Mouse (Mus musculus) ES-Bruce4 (cell line): ENCODE measurements at regions not wholly inside any gene's neighbourhood (a gene's known extent, or its start where the extent isn't known, plus 50 kb on each side); places are given as distances from the start of the nearest gene placed in this dataset.

ENCODE experiments used
- H3K27ac ChIP-seq: 2 replicates; pipeline ENCODE4 v1.5.1; 2012; ENCODE audit warnings: low read length, inconsistent platforms; ENCODE audit not compliant: insufficient read depth
- H3K27me3 ChIP-seq: 2 replicates; pipeline ENCODE4 v1.6.1; 2012; ENCODE audit warnings: mild to moderate bottlenecking, low read length, inconsistent platforms; ENCODE audit not compliant: control insufficient read depth, poor library complexity, insufficient read depth, severe bottlenecking
- H3K36me3 ChIP-seq: 2 replicates; pipeline ENCODE4 v1.6.1; 2012; ENCODE audit warnings: inconsistent platforms, mild to moderate bottlenecking, low read length, moderate library complexity; ENCODE audit not compliant: control insufficient read depth, poor library complexity, insufficient read depth, severe bottlenecking
- H3K4me1 ChIP-seq: one replicate; pipeline ENCODE4 v1.8.1; 2011; ENCODE audit warnings: low read length; ENCODE audit not compliant: control insufficient read depth, insufficient read depth
- H3K4me3 ChIP-seq: 2 replicates; pipeline ENCODE4 v1.5.1; 2011; ENCODE audit warnings: low read depth, mild to moderate bottlenecking, low read length
- H3K9ac ChIP-seq: 2 replicates; pipeline ENCODE4 v1.6.1; 2012; ENCODE audit warnings: low read depth, mild to moderate bottlenecking, inconsistent platforms; ENCODE audit not compliant: poor library complexity, severe bottlenecking
- H3K9me3 ChIP-seq: replicated peaks from 2 replicates; pipeline ENCODE4 v1.6.1; 2012; ENCODE audit warnings: mild to moderate bottlenecking, low read length, inconsistent platforms; ENCODE audit not compliant: control insufficient read depth, poor library complexity, insufficient read depth, severe bottlenecking
- CTCF ChIP-seq: IDR thresholded peaks from one replicate; pipeline ENCODE4 v1.8.1; 2011; ENCODE audit warnings: low read depth, low read length
- EP300 ChIP-seq: IDR thresholded peaks from 2 replicates; pipeline ENCODE4 v1.6.1; 2011; ENCODE audit warnings: low read depth, low read length; ENCODE audit not compliant: insufficient read depth
- POLR2A ChIP-seq: IDR thresholded peaks from one replicate; pipeline ENCODE4 v1.8.1; 2011; ENCODE audit warnings: low read length; ENCODE audit not compliant: insufficient read depth

DNA sequence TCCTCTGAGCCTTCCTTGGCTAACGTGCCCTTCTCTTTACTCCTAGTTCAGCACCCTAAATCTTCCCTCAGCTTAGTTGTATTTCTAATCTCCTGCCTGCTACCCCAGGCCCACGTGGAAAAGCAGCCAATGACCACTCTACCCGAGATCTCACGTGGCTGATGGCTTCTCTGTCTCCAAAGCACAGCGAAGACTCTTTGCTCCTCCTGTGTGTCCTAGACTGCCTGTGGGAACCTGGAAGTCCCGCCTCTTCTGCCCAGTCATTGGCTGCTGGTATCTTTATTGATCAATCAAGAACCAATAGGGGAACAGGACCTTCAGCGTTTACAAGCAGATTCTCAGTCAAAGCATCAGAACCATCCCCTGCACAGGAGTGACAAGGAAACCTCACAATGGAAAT, 54.8 kb downstream of the Gm19935 start:
- Histone ChIP-seq H3K36me3 (no peaks in the 10 kb centered on the region), H3K27ac (no peak overlapping the region), H3K9me3 (no peaks in the 10 kb centered on the region; the same call in 1 of the 2 replicates), H3K27me3 (no peaks in the 10 kb centered on the region), H3K4me3 (no peak overlapping the region), H3K4me1 (no peaks in the 10 kb centered on the region), H3K9ac (no peak overlapping the region)
- TF ChIP-seq CTCF (no peak), POLR2A (no peak), EP300 (no peak)

DNA sequence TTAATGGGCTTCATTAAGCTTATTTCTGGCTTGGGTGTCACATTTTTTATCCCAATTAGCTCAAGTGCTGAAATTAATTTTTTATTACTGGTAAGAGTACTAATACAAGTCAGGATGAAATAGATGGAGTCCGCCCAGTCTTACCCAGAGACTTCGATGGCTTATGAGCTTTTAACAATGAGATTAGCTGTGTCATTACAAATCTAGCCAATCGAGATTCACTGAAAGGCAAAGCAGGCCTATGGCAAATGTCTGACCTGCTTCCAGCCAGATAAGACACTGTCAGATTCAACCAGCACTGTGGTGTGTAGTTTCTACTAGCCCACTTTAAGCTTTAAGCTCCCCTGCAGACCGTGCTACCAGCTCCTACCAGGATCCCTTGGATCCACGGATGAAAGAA, 55.2 kb downstream of the Gm19935 start:
- TF ChIP-seq EP300: no peak
- no peak for TF ChIP-seq CTCF
- TF ChIP-seq POLR2A: no peak
- Histone ChIP-seq H3K9ac (no peak overlapping the region), H3K4me1 (no peaks in the 10 kb centered on the region), H3K36me3 (no peaks in the 10 kb centered on the region), H3K27me3 (no peaks in the 10 kb centered on the region), H3K4me3 (no peak overlapping the region), H3K9me3 (no peaks in the 10 kb centered on the region; the same call in 1 of the 2 replicates), H3K27ac (no peak overlapping the region)

DNA sequence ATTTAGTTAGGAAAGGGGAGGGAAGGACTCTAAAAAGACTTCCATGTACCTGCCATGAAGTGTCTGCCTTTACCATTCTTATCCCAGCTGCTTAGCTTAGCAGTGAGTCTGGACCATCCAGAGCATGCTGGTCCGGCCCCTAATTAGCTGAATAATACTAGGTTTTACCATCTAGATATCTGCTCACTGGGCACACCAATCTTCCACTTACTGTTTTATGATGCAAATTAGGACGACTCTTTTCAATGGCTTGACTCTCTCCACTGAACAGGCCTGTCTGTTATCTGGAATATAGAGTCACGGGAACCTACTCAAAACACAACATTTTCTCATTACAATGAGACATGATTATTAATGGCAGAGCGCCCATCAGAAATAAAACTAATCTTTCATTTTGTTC, 55.7 kb downstream of the Gm19935 start:
- no peak for TF ChIP-seq POLR2A
- no peak for TF ChIP-seq CTCF
- no peak for TF ChIP-seq EP300
- no peak overlapping the region for H3K4me3 ChIP-seq
- H3K27ac ChIP-seq: no peak overlapping the region
- no peaks in the 10 kb centered on the region for H3K27me3 ChIP-seq
- no peaks in the 10 kb centered on the region for H3K36me3 ChIP-seq
- no peaks in the 10 kb centered on the region; the same call in 1 of the 2 replicates for H3K9me3 ChIP-seq
- H3K9ac ChIP-seq: no peak overlapping the region
- no peaks in the 10 kb centered on the region for H3K4me1 ChIP-seq

DNA sequence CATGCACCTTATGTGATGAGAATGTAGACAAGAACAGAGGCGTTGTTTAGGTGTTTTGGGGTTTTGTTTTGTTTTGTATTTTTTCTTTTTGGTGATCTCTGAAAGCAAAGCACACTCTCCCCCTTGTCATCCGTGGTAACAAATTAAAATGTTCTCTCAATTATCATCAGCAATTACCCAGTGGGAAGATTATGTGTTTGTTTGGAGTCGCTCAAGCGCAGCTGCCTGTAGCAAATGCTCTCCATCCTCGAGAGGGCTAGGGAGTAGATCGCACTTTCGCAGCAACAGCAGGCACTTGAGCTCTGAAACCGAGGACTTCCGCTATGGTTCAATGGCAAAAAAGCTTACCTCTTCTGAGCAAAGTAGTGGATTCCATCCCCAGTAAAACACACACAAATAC, 57.7 kb downstream of the Gm19935 start:
- Histone ChIP-seq H3K27me3 (no peaks in the 10 kb centered on the region), H3K36me3 (no peaks in the 10 kb centered on the region), H3K4me3 (no peak overlapping the region), H3K9me3 (no peaks in the 10 kb centered on the region), H3K4me1 (no peaks in the 10 kb centered on the region), H3K27ac (no peak overlapping the region), H3K9ac (no peak overlapping the region)
- TF ChIP-seq EP300: no peak
- no peak for TF ChIP-seq CTCF
- no peak for TF ChIP-seq POLR2A

DNA sequence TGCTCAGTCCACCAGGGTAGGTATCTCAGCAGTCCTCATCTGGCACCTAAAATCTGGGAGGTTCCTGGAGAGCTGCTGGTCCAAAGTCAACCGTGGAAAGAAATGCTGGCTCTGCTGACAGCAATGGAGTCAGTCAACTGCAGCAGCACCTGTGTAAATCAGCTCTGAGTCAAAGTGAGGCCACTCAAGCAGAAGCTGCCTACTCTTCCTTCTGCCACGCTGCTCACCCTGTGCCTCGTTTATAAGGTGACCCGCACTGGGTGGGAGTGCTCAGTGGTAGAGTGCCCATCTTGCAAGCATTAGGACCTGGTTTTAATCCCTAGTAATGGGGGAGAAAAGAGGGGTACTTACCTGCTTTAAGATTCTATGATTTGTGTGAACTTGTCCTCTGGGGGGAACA, 62.2 kb downstream of the Gm19935 start:
- no peak overlapping the region for H3K9ac ChIP-seq
- no peaks in the 10 kb centered on the region for H3K4me1 ChIP-seq
- H3K4me3 ChIP-seq: no peak overlapping the region
- peaks cover 5% of the 10 kb centered on the region; the same call in 1 of the 2 replicates for H3K9me3 ChIP-seq
- no peaks in the 10 kb centered on the region for H3K36me3 ChIP-seq
- no peak overlapping the region for H3K27ac ChIP-seq
- no peak for TF ChIP-seq POLR2A
- no peaks in the 10 kb centered on the region for H3K27me3 ChIP-seq

DNA sequence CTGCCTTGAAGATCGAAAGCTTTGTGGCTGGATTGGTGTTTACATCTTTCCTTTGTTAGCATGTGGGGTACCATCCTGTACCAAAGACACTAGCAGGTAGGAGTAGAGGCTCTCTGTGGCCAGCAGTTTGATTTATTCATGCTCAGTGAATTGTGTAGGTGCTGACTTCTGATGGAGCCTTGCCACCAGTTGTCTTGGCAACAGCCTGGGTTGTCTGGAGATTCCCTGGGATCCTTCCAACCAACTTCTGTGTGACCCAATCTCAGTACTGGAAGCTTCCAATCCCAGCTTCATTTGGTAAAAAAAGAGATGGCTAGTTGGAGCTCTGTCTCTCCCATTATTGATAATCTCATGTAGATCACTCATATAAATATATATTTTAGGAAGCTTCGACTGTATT, 73.6 kb downstream of the Gm19935 start:
- no peaks in the 10 kb centered on the region for H3K36me3 ChIP-seq
- H3K4me1 ChIP-seq: no peaks in the 10 kb centered on the region
- H3K9me3 ChIP-seq: peaks cover 2% of the 10 kb centered on the region; the same call in 1 of the 2 replicates
- H3K9ac ChIP-seq: no peak overlapping the region
- H3K4me3 ChIP-seq: no peak overlapping the region
- no peaks in the 10 kb centered on the region for H3K27me3 ChIP-seq
- TF ChIP-seq POLR2A (no peak), EP300 (no peak), CTCF (no peak)
- no peak overlapping the region for H3K27ac ChIP-seq
